Mouse (Mus musculus) common myeloid progenitor, adult 5-6 weeks (primary cell): Measurements from ENCODE around the gene Zbtb12. TPM values are rescaled to one million over a fixed set of nuclear protein-coding genes. Genes with fewer than 3 reads are reported as not detected.
"Not testable (repeated sequence)": the region's sequence is repeated elsewhere in the genome, so short reads cannot be mapped to it uniquely, and the experiment has no call there.

Experiments used
- ATAC-seq: replicated peaks from 2 replicates; pipeline ENCODE4 v1.8.0; 2016; ENCODE audit warnings: low read depth, mild to moderate bottlenecking, moderate TSS enrichment, inconsistent platforms; ENCODE audit not compliant: poor library complexity, severe bottlenecking
- total RNA-seq: library from RNA; stranded (forward); fragments of 200-1000, 187-1606 nt; gene quantifications from 2 replicates; pipeline ENCODE4 v1.2.3, GENCODE M21; 2017

Gene Zbtb12
- total RNA-seq, 1 experiment from 2014 or later: 16.2 TPM

DNA sequence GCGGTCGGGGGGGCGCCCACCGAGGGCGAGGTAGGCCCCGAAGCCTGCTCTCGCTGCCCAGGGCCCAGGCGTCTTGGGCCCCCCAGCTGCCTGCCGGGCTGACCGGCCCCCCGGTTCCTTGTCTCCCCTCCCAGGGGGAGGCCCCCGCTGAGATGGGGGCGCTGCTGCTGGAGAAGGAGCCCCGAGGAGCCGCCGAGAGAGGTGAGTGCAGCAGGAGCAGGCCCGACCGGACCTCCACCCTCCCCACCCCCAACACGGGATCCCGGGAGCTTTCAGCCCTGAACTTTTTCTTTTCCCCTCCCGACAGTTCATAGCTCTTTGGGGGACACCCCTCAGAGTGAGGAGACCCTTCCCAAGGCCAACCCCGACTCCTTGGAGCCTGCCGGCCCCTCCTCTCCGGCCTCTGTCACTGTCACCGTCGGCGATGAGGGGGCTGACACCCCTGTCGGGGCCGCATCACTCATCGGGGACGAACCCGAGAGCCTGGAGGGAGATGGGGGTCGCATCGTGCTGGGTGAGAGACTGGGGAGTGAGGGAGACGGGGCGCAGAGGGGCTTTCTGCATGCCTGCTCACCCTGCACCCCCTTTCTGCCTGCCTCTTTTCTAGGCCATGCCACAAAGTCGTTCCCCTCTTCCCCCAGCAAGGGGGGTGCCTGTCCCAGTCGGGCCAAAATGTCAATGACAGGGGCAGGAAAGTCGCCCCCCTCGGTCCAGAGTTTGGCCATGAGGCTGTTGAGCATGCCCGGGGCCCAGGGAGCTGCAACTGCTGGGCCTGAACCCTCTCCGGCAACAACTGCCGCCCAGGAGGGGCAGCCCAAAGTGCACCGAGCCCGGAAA lies 20.0 kb downstream of the Zbtb12 start:
- ATAC-seq: peak; percentile 16; the same call in 1 of the 2 replicates

GRCm38 (mm10) chr17:34899890-34900243 lies 20.6 kb downstream of the Zbtb12 start:
- peak; percentile 15; the same call in 1 of the 2 replicates for ATAC-seq

- not testable (repeated sequence) for ATAC-seq
Observed at GRCm38 (mm10) chr17:34900826-34901225, 21.5 kb downstream of the Zbtb12 start.

DNA sequence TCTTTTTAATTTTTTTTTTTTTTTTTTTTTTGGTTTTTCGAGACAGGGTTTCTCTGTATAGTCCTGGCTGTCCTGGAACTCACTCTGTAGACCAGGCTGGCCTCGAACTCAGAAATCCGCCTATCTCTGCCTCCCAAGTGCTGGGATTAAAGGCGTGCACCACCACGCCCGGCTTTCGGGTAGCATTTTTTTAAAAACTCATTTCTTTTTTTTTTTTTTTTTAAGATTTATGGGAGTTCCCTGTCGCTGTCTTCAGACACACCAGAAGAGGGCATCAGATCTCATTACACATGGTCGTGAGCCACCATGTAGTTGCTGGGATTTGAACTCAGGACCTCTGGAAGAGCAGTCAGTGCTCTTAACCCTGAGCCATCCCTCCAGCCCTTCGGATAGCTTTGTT lies 22.7 kb downstream of the Zbtb12 start:
- ATAC-seq: not testable (repeated sequence)

- no peak for ATAC-seq
Observed at GRCm38 (mm10) chr17:34902895-34903294, 23.6 kb downstream of the Zbtb12 start.

- ATAC-seq: no peak
Observed at GRCm38 (mm10) chr17:34910982-34911381, 31.7 kb downstream of the Zbtb12 start.

DNA sequence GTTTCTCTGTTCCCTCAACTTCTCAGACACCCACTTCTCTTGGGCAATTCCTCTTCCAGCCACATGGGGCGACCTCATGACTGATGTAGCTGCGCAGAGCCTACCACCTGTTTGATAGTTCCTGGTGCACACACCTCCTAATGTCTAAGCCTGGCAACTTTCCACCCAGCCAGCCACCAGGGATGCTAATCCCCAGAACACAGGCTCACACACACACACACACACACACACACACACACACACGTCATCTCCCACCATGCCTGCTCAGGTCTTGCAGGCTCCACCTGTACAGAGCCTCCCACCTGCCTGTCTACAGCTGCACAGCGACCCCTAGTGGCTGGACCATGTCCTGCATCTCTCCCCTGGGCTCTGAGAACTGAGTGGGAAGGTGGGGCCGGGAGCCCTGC lies 32.7 kb downstream of the Zbtb12 start:
- peak; percentile 68 for ATAC-seq

- ATAC-seq: no peak
Observed at GRCm38 (mm10) chr17:34913930-34914665, 34.8 kb downstream of the Zbtb12 start, which contains the start of gene Slc44a4. Slc44a4 (plus strand) TSS chr17:34914466.

- peak; percentile 45 for ATAC-seq
Observed at GRCm38 (mm10) chr17:34915410-34915831, 36.1 kb downstream of the Zbtb12 start.

GRCm38 (mm10) chr17:34916316-34916715 lies 37.0 kb downstream of the Zbtb12 start:
- no peak for ATAC-seq

DNA sequence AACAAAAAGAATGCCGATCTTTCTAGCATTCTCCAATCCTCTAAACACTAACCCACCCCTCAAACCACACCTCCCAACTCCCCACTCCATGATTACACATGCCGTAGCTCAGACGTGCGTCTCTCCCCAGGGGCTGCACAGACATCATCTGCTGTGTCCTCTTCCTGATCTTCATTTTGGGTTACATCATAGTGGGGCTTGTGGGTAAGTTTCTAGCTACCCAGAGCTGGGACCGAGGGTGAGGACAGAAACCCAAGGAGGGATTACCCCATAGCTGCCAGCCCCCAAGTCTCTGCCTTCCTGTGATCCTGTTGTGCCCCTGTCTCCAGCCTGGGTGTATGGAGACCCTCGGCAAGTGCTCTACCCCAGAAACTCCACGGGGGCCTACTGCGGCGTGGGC lies 37.9 kb downstream of the Zbtb12 start:
- ATAC-seq: no peak

DNA sequence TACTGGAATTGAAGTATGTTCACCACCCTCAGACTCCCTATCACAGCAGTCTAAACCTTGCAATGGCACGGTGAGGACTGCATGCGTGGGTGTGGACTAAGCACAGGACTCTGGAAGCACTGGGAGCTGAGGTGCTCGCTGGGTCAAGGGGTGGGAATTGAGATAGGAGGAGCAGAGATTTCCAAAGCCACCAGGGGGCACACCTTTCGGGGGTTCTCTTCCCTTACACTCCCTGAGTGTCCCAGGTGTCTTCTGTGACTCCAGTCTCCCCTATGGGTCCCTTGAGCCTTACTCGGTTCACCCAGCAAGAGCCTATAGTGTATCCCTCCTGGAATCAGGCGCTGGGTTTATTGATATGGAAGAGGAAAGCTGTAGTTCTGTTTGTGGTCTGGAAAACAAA lies 43.7 kb downstream of the Zbtb12 start:
- ATAC-seq: no peak

DNA sequence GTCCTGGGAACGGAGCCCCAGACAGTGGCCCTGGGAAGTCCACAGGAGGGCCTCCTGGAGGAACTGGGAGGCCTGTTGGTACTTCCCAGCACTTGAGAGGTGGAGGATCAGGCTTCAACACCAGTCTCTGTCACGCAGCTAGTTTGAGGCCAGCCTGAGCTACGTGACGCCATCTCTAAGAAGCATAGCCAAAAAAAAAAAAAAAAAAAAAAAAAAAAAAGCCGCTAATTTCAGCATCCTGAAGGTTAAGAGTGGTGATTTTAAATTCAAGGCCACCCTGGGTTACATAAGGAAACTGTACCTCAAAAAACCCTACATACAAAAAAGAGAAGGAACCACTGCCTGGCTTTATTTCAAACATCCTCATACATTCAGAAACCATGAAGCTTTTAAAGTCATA lies 45.0 kb downstream of the Zbtb12 start:
- no peak for ATAC-seq

DNA sequence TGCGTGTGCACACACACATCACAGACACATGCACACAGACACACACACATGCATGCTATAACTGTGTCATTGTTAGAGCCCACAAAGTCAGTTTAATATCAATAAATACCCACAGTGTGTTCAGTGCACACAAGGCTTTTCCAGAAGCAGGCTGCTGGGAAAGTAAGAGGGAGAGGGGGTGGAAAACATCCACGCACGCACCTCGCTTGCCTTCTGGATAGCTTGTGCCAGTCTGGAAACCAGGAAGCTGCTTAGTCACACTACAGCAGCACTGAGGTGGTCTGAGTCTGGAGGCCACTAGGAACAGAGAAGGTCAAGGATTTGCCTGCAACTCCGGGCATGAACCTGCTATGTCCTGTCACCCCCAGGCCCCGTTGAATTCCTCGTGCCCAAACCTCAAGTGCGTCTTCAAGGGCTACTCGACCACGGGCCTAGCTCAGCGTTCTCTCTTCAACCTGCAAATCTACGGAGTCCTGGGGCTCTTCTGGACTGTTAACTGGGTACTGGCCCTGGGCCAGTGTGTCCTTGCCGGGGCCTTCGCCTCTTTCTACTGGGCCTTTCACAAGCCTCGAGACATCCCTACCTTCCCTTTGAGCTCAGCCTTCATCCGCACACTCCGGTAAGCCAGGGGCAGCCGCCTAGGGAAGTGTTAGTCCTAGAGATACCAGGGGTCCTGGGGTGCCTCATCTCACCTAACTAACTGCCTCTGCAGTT lies 48.2 kb downstream of the Zbtb12 start:
- ATAC-seq: no peak

- no peak for ATAC-seq
Observed at GRCm38 (mm10) chr17:34928841-34929240, 49.6 kb downstream of the Zbtb12 start.

DNA sequence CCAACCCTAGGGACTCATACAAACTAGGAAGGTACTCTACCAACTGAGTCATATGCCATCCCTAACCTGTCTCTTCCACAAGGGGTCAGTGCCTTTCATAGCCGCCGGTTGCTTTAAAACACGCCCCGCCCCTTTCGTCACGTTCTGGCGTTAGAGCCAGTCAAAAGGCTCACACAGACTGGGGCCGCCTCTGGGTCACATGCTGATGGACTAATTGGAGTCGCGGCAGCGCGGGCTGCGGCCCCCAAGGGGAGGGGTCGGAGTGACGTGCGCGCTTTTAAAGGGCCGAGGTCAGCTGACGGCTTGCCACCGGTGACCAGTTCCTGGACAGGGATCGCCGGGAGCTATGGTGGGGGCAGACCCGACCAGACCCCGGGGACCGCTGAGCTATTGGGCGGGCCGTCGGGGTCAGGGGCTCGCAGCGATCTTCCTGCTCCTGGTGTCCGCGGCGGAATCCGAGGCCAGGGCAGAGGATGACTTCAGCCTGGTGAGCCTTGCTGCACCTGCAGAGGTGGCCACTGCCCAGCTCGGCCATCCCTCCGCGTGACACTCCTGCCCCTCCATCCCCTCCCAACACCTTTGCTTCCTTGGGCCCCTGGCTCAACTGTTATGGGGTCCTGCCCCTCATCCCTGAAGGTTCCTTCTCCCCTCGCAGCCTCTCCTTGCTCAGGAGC lies 51.9 kb downstream of the Zbtb12 start, which contains the start of gene Neu1:
TSS of gene Neu1 (plus strand) at position 193 of the 674 bp plus-strand sequence.
- ATAC-seq: peak; percentile 96

GRCm38 (mm10) chr17:34931735-34932098 lies 52.4 kb downstream of the Zbtb12 start:
- ATAC-seq: no peak

DNA sequence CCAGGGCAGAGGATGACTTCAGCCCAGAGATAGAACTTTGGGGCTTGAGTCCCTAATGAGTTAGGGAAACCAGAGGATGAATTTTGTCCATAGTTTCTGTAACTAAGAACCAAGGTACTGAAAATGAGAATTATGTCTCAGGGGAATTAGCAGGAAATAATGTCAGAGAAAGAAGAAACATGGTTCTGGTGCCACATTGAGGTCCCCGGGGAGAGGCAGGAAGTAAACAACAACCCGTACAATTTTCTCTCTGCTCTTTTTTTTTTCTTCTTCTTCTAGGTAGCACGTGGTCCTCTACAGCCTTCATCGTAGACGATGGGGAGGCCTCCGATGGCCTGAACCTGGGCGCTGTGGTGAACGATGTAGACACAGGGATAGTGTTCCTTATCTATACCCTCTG lies 53.0 kb downstream of the Zbtb12 start:
- ATAC-seq: no peak

GRCm38 (mm10) chr17:34934031-34934430 lies 54.7 kb downstream of the Zbtb12 start:
- ATAC-seq: no peak

- ATAC-seq: no peak
Observed at GRCm38 (mm10) chr17:34934830-34935229, 55.5 kb downstream of the Zbtb12 start.
